Mouse (Mus musculus) intestine, embryonic 16.5 days (tissue): Measurements from ENCODE around the gene Calhm1. TPM values are rescaled to one million over a fixed set of nuclear protein-coding genes. Genes with fewer than 3 reads are reported as not detected.

ENCODE experiments used
- ATAC-seq: fragments of 200-750 bp; cut with Nextera tagmentation; 2 replicates; pipeline ENCODE4 v1.8.0; 2017; ENCODE audit warnings: moderate TSS enrichment, moderate library complexity
- H3K27ac ChIP-seq: fragments of 300-500 bp; sonication (generic); 2 replicates; pipeline ENCODE4 v1.5.1; 2014; ENCODE audit warnings: mild to moderate bottlenecking, low read length
- H3K27me3 ChIP-seq: fragments of 300-500 bp; sonication (generic); replicated peaks from 2 replicates; pipeline ENCODE4 v1.6.1; 2014; ENCODE audit warnings: low read length, control low read depth, mixed read lengths; ENCODE audit not compliant: control insufficient read depth, insufficient read depth
- H3K36me3 ChIP-seq: fragments of 300-500 bp; sonication (generic); 2 replicates; pipeline ENCODE4 v1.6.1; 2014; ENCODE audit warnings: low read length, control low read depth; ENCODE audit not compliant: control insufficient read depth, insufficient read depth
- H3K4me1 ChIP-seq: fragments of 300-500 bp; sonication (generic); 2 replicates; pipeline ENCODE4 v1.6.1; 2014; ENCODE audit warnings: low read length, control low read depth, mixed read lengths; ENCODE audit not compliant: control insufficient read depth, insufficient read depth
- H3K4me2 ChIP-seq: fragments of 300-500 bp; sonication (generic); 2 replicates; pipeline ENCODE4 v1.6.1; 2014; ENCODE audit warnings: low read depth, low read length, control low read depth
- H3K4me3 ChIP-seq: fragments of 300-500 bp; sonication (generic); 2 replicates; pipeline ENCODE4 v1.5.1; 2014; ENCODE audit warnings: mild to moderate bottlenecking, low read length
- H3K9ac ChIP-seq: fragments of 300-500 bp; sonication (generic); 2 replicates; pipeline ENCODE4 v1.6.1; 2014; ENCODE audit warnings: low read depth, low read length
- H3K9me3 ChIP-seq: fragments of 300-500 bp; sonication (generic); 2 replicates; pipeline ENCODE4 v1.6.1; 2016; ENCODE audit warnings: low read length, control low read depth; ENCODE audit not compliant: control insufficient read depth
- WGBS: fragments of 180-500 bp; shearing (Covaris S2); extraction: QIAGEN DNeasy Blood & Tissue Kit; methylation state at CpG from one replicate; pipeline ENCODE4 v1.1.7; 2014; 5-methylcytosine and 5-hydroxymethylcytosine counted together
- polyA plus RNA-seq: library from polyadenylated mRNA; unstranded; fragments of >200 nt; fragmentation: Nextera tagmentation; extraction: Ambion mirVana; gene quantifications from 2 replicates; pipeline ENCODE4 v1.2.1, GENCODE M21; 2015

The Calhm1 gene
- polyA plus RNA-seq, 1 experiment from 2014 or later = not detected

- no peak overlapping the region for H3K4me3 ChIP-seq
- H3K4me1 ChIP-seq = peaks cover 2% of the 10 kb centered on the region; the same call in 1 of the 2 replicates
- no peak overlapping the region for H3K9ac ChIP-seq
- no peaks in the 10 kb centered on the region for H3K9me3 ChIP-seq
- peaks cover 34% of the 10 kb centered on the region for H3K36me3 ChIP-seq
- H3K27ac ChIP-seq = no peak overlapping the region
- H3K4me2 ChIP-seq = no peak overlapping the region
- 28% methylated on average over 2 of the region's 2 CpGs for WGBS
- ATAC-seq = no peak
- no peaks in the 10 kb centered on the region for H3K27me3 ChIP-seq
These were observed 21.3 kb downstream of the Calhm1 start for GRCm38 (mm10) chr19:47122802-47123201.

- no peak overlapping the region for H3K4me2 ChIP-seq
- WGBS = 38% methylated on average over 4 of the region's 4 CpGs
- no peak overlapping the region for H3K9ac ChIP-seq
- no peaks in the 10 kb centered on the region for H3K9me3 ChIP-seq
- H3K27ac ChIP-seq = no peak overlapping the region
- H3K4me1 ChIP-seq = peaks cover 2% of the 10 kb centered on the region; the same call in 1 of the 2 replicates
- no peaks in the 10 kb centered on the region for H3K27me3 ChIP-seq
- H3K4me3 ChIP-seq = no peak overlapping the region
- ATAC-seq = 0 out of 2 replicates have a peak, but pooled peaks have one; percentile 36
- H3K36me3 ChIP-seq = peaks cover 28% of the 10 kb centered on the region
These were observed 23.0 kb downstream of the Calhm1 start for GRCm38 (mm10) chr19:47121054-47121453.

- Histone ChIP-seq H3K4me2 (no peak overlapping the region), H3K4me3 (no peak overlapping the region), H3K9me3 (no peaks in the 10 kb centered on the region), H3K36me3 (peaks cover 27% of the 10 kb centered on the region), H3K27ac (no peak overlapping the region), H3K27me3 (no peaks in the 10 kb centered on the region), H3K9ac (no peak overlapping the region), H3K4me1 (peaks cover 2% of the 10 kb centered on the region; the same call in 1 of the 2 replicates)
- 60% methylated on average over 2 of the region's 2 CpGs for WGBS
- no peak for ATAC-seq
These were observed 25.4 kb downstream of the Calhm1 start for GRCm38 (mm10) chr19:47118634-47119033.

GRCm38 (mm10) chr19:47104641-47105271, 39.3 kb downstream of the Calhm1 start:
- H3K27ac ChIP-seq = peak overlapping the region; percentile 70
- 84% methylated on average over 9 of the region's 9 CpGs for WGBS
- peak; percentile 92 for ATAC-seq

GRCm38 (mm10) chr19:47101080-47101479, 43.0 kb downstream of the Calhm1 start:
- Histone ChIP-seq H3K27ac (no peak overlapping the region), H3K36me3 (peaks cover 24% of the 10 kb centered on the region), H3K4me3 (no peak overlapping the region), H3K27me3 (no peaks in the 10 kb centered on the region), H3K4me2 (no peak overlapping the region), H3K4me1 (0 out of 2 replicates have a peak, but pooled peaks cover 2% of the 10 kb centered on the region), H3K9ac (no peak overlapping the region), H3K9me3 (no peaks in the 10 kb centered on the region)
- no peak for ATAC-seq
- WGBS = 89% methylated on average over 5 of the region's 5 CpGs

More at GRCm38 (mm10) chr19:47104641-47105271, 39.3 kb downstream of the Calhm1 start:
- H3K9ac ChIP-seq = peak overlapping the region; percentile 39; the same call in 1 of the 2 replicates
- H3K4me3 ChIP-seq = no peak overlapping the region
- H3K4me1 ChIP-seq = 0 out of 2 replicates have a peak, but pooled peaks cover 2% of the 10 kb centered on the region
- peaks cover 23% of the 10 kb centered on the region for H3K36me3 ChIP-seq
- H3K9me3 ChIP-seq = no peaks in the 10 kb centered on the region
- H3K27me3 ChIP-seq = no peaks in the 10 kb centered on the region
- H3K4me2 ChIP-seq = no peak overlapping the region

Other genes starting within 250 kb of the Calhm1 start
- gene Ina, start 129.6 kb downstream of the Calhm1 start, polyA plus RNA-seq = 5.6 and 7.9 TPM in 2 replicates
- 37.6 and 45.3 TPM in 2 replicates for gene Nt5c2, start 129.1 kb downstream of the Calhm1 start, polyA plus RNA-seq
- 16.1 and 16.7 TPM in 2 replicates for gene Pcgf6, start 93.3 kb downstream of the Calhm1 start, polyA plus RNA-seq
- gene Taf5, start 76.5 kb downstream of the Calhm1 start, polyA plus RNA-seq = 3.6 and 3.8 TPM in 2 replicates
- gene Usmg5, start 53.6 kb downstream of the Calhm1 start, polyA plus RNA-seq = 1,592 and 1,616 TPM in 2 replicates
- 7.1 and 7.4 TPM in 2 replicates for gene Pdcd11, start 53.5 kb downstream of the Calhm1 start, polyA plus RNA-seq
- 5.8 and 6.4 TPM in 2 replicates for gene Calhm2, start 6.0 kb downstream of the Calhm1 start, polyA plus RNA-seq
- gene Calhm3, start 13.5 kb upstream of the Calhm1 start, polyA plus RNA-seq = 0.88 and 1.1 TPM in 2 replicates
- 3.7 and 4.2 TPM in 2 replicates for gene Neurl1a, start 34.6 kb upstream of the Calhm1 start, polyA plus RNA-seq